Mouse (Mus musculus) R1 (cell line): ENCODE data around the gene Senp3.
"Not testable (repeated sequence)": the region's sequence is repeated elsewhere in the genome, so short reads cannot be mapped to it uniquely, and the experiment has no call there.

Experiments
- DNase-seq: peaks from one replicate; pipeline ENCODE4 v3.0.0-alpha.2; 2018; ENCODE audit warnings: low read depth, low spot score

Senp3 gene

GRCm38 (mm10) chr11:69655264-69656064 lies 26.4 kb downstream of the Senp3 start, which contains the start of gene Sox15:
Sox15 (plus strand) TSS chr11:69655314.
- peak; percentile 91 for DNase-seq

GRCm38 (mm10) chr11:69654760-69655159 lies 27.1 kb downstream of the Senp3 start:
- DNase-seq = peak; percentile 92

GRCm38 (mm10) chr11:69653399-69653798 lies 28.5 kb downstream of the Senp3 start:
- DNase-seq = no peak

- no peak for DNase-seq
These were observed 36.0 kb downstream of the Senp3 start for GRCm38 (mm10) chr11:69645860-69646259.

GRCm38 (mm10) chr11:69635471-69635870 lies 46.4 kb downstream of the Senp3 start:
- no peak for DNase-seq

GRCm38 (mm10) chr11:69633128-69633866 lies 48.6 kb downstream of the Senp3 start:
- DNase-seq = peak; percentile 69

- DNase-seq = peak; percentile 100
These were observed 49.4 kb downstream of the Senp3 start, which contains the start of gene Fxr2 for GRCm38 (mm10) chr11:69632284-69633089. Fxr2 (plus strand) TSS chr11:69632990.

GRCm38 (mm10) chr11:69629802-69630201 lies 52.1 kb downstream of the Senp3 start:
- DNase-seq = peak; percentile 72

GRCm38 (mm10) chr11:69628286-69628685 lies 53.6 kb downstream of the Senp3 start:
- DNase-seq = peak; percentile 91

- DNase-seq = not testable (repeated sequence)
These were observed 57.5 kb downstream of the Senp3 start for GRCm38 (mm10) chr11:69624339-69624738.
